Mouse (Mus musculus): ENCODE results near the gene Cacna2d3.
A peak's percentile ranks its signal among the peaks of the same experiment; 100 is the strongest.

Gene Cacna2d3

GRCm38 (mm10) chr14:28886661-28887060, 835.0 kb downstream of the Cacna2d3 start:
- no peak for DNase-seq

- peak; percentile 71 for DNase-seq
These were observed 850.7 kb downstream of the Cacna2d3 start for GRCm38 (mm10) chr14:28870983-28871382.

- DNase-seq, result peak; percentile 74
These were observed 851.3 kb downstream of the Cacna2d3 start for GRCm38 (mm10) chr14:28870382-28870781.

GRCm38 (mm10) chr14:28864925-28865324, 856.7 kb downstream of the Cacna2d3 start:
- DNase-seq, result no peak

GRCm38 (mm10) chr14:28861142-28861541, 860.5 kb downstream of the Cacna2d3 start:
- DNase-seq, result no peak
